Mouse (Mus musculus) lung, embryonic 14.5 days (tissue): ENCODE measurements at regions not wholly inside any gene's neighbourhood (a gene's known extent, or its start where the extent isn't known, plus 50 kb on each side); places are given as distances from the start of the nearest gene placed in this dataset.

Experiments used
- ATAC-seq: fragments of 200-750 bp; cut with Nextera tagmentation; 2 replicates; pipeline ENCODE4 v1.8.0; 2017; ENCODE audit warnings: mild to moderate bottlenecking, moderate TSS enrichment, moderate library complexity; ENCODE audit not compliant: insufficient read depth
- DNase-seq: peaks from one replicate; pipeline ENCODE4 v3.0.0-alpha.2; 2015
- H3K27ac ChIP-seq: fragments of 300-500 bp; sonication (generic); 2 replicates; pipeline ENCODE4 v1.5.1; 2014; ENCODE audit warnings: low read depth, mild to moderate bottlenecking, moderate library complexity
- H3K27me3 ChIP-seq: fragments of 300-500 bp; sonication (generic); 2 replicates; pipeline ENCODE4 v1.6.1; 2014; ENCODE audit warnings: low read length, control low read depth; ENCODE audit not compliant: insufficient read depth
- H3K36me3 ChIP-seq: fragments of 300-500 bp; sonication (generic); 2 replicates; pipeline ENCODE4 v1.6.1; 2014; ENCODE audit warnings: control low read depth; ENCODE audit not compliant: insufficient read depth
- H3K4me1 ChIP-seq: fragments of 300-500 bp; sonication (generic); 2 replicates; pipeline ENCODE4 v1.6.1; 2014; ENCODE audit warnings: antibody characterized with exemption, control low read depth; ENCODE audit not compliant: insufficient read depth
- H3K4me2 ChIP-seq: fragments of 300-500 bp; sonication (generic); 2 replicates; pipeline ENCODE4 v1.6.1; 2014; ENCODE audit warnings: mild to moderate bottlenecking
- H3K4me3 ChIP-seq: fragments of 300-500 bp; sonication (generic); 2 replicates; pipeline ENCODE4 v1.5.1; 2014; ENCODE audit warnings: low read depth, low read length
- H3K9ac ChIP-seq: fragments of 300-500 bp; sonication (generic); 2 replicates; pipeline ENCODE4 v1.6.1; 2014
- H3K9me3 ChIP-seq: fragments of 300-500 bp; sonication (generic); 2 replicates; pipeline ENCODE4 v1.6.1; 2016; ENCODE audit warnings: low read depth, low read length, control low read depth
- CTCF ChIP-seq: IDR thresholded peaks from 2 replicates; pipeline ENCODE4 v1.5.1; 2016; ENCODE audit warnings: antibody characterized with exemption, low read depth
- WGBS: fragments of 180-500 bp; shearing (Covaris S2); extraction: QIAGEN DNeasy Blood & Tissue Kit; methylation state at CpG from one replicate; pipeline ENCODE4 v1.1.7; 2014; 5-methylcytosine and 5-hydroxymethylcytosine counted together

DNA sequence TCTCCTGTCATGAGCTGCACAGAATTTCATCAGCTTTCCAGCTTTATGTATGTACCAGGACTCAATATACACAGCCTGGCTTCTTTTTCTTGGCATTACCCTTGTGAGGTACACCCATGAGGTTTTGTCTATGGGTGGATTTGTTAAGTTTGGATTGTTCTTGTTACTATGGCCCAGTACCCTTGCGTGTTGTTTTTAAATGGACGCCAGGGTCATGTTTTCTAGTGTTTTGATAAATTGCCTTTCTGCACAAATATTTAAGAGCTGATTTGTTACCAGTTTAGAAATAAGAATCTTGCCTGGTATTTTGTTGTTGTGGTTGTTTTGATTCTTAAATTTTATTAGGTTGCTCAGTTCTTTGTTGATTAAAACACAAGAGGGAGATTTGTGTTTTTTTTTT lies 66.4 kb upstream of the Cyp1b1 start:
- Histone ChIP-seq H3K27ac (no peak overlapping the region), H3K4me2 (no peak overlapping the region), H3K4me3 (no peak overlapping the region), H3K4me1 (no peaks in the 10 kb centered on the region), H3K36me3 (no peaks in the 10 kb centered on the region), H3K27me3 (no peaks in the 10 kb centered on the region), H3K9ac (no peak overlapping the region), H3K9me3 (0 out of 2 replicates have a peak, but pooled peaks cover 4% of the 10 kb centered on the region)
- ATAC-seq, result no peak
- no peak for TF ChIP-seq CTCF
- DNase-seq, result no peak
- 76% methylated on average over 2 of the region's 2 CpGs for WGBS

DNA sequence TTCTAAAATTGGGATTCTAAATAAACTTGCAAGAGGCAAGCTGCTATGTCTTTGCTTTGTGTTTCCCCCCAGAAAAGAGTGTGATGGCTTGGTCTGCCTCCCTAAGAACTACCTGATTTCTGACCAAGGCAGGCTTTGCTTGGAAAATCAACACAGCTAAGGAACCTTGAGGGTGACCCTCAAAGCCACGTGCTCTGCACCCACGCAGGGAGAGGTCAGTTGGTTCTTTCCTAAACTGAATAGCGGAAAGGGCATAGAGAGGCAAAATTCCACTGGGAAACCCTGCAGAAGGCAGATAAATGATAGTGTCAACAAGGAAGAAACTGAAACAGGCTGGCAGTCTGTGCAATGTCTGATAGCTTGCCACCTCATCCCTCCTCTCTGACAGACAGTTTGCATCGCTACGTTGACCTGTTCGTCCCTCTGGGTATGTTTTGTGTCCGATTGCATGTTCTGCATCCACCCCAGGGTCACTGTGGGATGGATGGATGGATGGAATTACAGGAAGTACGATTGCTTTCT lies 63.1 kb upstream of the Cyp1b1 start:
- ATAC-seq (no peak), DNase-seq (no peak)
- H3K4me2 ChIP-seq, result no peak overlapping the region
- no peaks in the 10 kb centered on the region for H3K27me3 ChIP-seq
- H3K9me3 ChIP-seq, result 0 out of 2 replicates have a peak, but pooled peaks cover 4% of the 10 kb centered on the region
- no peak overlapping the region for H3K27ac ChIP-seq
- no peaks in the 10 kb centered on the region for H3K4me1 ChIP-seq
- WGBS, result 33% methylated on average over 8 of the region's 8 CpGs
- no peaks in the 10 kb centered on the region for H3K36me3 ChIP-seq
- H3K9ac ChIP-seq, result no peak overlapping the region
- no peak for TF ChIP-seq CTCF
- no peak overlapping the region for H3K4me3 ChIP-seq

DNA sequence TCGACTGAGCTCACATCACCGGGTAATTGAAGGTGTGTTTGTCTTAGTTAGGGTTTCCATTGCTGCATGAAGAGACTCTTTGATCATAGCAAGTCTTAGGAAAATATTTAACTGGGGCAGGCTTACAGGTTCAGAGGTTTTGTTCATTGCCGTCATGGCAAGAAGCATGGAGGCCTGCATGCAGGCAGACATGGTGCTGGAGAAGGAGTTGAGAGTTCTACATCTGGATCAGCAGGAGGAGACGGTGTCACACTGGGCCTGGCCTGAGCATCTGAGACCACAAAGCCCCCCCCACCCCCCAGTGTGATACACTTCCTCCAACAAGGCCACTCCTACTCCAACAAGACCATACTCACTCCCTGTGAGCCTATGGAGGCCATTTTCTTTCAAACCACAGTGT lies 61.3 kb upstream of the Cyp1b1 start:
- no peak for DNase-seq
- 0 out of 2 replicates have a peak, but pooled peaks cover 4% of the 10 kb centered on the region for H3K9me3 ChIP-seq
- no peak overlapping the region for H3K27ac ChIP-seq
- ATAC-seq, result no peak
- H3K4me3 ChIP-seq, result no peak overlapping the region
- no peaks in the 10 kb centered on the region for H3K27me3 ChIP-seq
- H3K36me3 ChIP-seq, result no peaks in the 10 kb centered on the region
- no peak for TF ChIP-seq CTCF
- H3K4me2 ChIP-seq, result no peak overlapping the region
- no peaks in the 10 kb centered on the region for H3K4me1 ChIP-seq
- no peak overlapping the region for H3K9ac ChIP-seq
- WGBS, result 67% methylated on average over 4 of the region's 4 CpGs

DNA sequence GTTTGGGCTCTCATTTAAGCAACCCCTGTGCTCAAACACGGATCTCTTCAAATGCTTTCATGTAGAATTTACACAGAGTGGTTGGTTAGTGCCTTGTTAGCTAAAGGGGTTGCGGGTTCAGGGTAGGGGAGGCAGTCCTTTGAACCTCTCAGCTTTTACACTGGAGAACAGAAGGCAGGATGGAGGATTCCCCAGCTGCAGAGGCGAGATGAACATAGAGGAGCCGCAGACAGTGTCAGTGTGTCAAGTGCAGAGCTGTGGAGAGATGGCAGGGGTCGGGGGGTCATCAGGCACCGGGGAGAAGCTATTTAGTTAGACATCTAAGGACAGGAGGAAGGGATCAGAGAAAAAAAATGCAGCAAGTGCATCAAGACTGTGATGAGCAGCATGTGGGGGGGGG lies 60.4 kb upstream of the Cyp1b1 start:
- no peak for TF ChIP-seq CTCF
- H3K9ac ChIP-seq, result no peak overlapping the region
- no peak for DNase-seq
- no peaks in the 10 kb centered on the region for H3K36me3 ChIP-seq
- 0 out of 2 replicates have a peak, but pooled peaks cover under 1% of the 10 kb centered on the region for H3K9me3 ChIP-seq
- H3K4me1 ChIP-seq, result no peaks in the 10 kb centered on the region
- H3K4me3 ChIP-seq, result no peak overlapping the region
- no peak overlapping the region for H3K27ac ChIP-seq
- no peak overlapping the region for H3K4me2 ChIP-seq
- ATAC-seq, result no peak
- WGBS, result 28% methylated on average over 6 of the region's 6 CpGs
- no peaks in the 10 kb centered on the region for H3K27me3 ChIP-seq

DNA sequence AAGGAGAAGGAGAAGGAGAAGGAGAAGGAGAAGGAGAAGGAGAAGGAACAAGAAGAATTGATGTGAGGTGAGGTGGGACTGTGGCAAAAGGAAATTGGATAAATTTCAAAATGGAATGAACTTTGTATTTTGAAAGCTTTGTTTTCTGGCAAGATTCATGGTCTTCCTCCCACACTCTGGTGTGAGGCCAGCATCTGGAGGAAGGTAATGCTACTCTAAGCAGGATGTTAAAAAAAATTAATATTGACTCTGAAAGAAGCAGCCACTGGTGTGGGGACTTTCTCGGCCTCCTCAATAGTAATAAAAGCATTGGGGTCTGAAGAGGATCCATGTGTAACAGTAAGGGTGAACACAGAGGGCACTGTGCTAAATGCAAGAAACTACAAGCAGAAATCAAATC lies 59.4 kb upstream of the Cyp1b1 start:
- no peaks in the 10 kb centered on the region for H3K36me3 ChIP-seq
- no peak for DNase-seq
- H3K27me3 ChIP-seq, result no peaks in the 10 kb centered on the region
- 57% methylated on average over 1 of the region's 1 CpGs for WGBS
- H3K9me3 ChIP-seq, result no peaks in the 10 kb centered on the region
- H3K27ac ChIP-seq, result no peak overlapping the region
- H3K4me3 ChIP-seq, result no peak overlapping the region
- no peak for TF ChIP-seq CTCF
- no peak overlapping the region for H3K4me2 ChIP-seq
- no peaks in the 10 kb centered on the region for H3K4me1 ChIP-seq
- H3K9ac ChIP-seq, result no peak overlapping the region
- no peak for ATAC-seq

DNA sequence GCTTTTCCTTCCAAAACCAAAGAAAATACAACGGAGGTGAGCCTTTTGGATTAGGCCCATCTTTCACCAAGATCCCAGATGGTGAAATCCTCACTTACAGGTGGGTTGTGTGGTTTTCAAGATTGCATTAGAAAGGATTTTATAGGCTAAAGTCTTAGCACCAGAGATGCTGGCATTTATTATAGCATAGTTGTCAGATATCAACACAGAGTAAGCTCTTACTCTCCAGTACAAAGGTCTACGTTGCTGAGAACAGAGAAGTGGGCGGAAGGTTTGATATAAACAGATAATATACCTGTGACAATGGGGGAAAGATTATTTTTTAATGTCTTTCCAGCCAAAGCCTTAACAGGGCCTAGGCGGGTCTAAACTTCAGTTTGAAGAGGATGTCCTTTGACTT lies 57.4 kb upstream of the Cyp1b1 start:
- Histone ChIP-seq H3K4me1 (no peaks in the 10 kb centered on the region), H3K27me3 (no peaks in the 10 kb centered on the region), H3K4me3 (no peak overlapping the region), H3K27ac (no peak overlapping the region), H3K4me2 (no peak overlapping the region), H3K36me3 (no peaks in the 10 kb centered on the region), H3K9ac (no peak overlapping the region), H3K9me3 (no peaks in the 10 kb centered on the region)
- TF ChIP-seq CTCF, result no peak
- DNase-seq (no peak), ATAC-seq (no peak)
- 71% methylated on average over 4 of the region's 4 CpGs for WGBS

DNA sequence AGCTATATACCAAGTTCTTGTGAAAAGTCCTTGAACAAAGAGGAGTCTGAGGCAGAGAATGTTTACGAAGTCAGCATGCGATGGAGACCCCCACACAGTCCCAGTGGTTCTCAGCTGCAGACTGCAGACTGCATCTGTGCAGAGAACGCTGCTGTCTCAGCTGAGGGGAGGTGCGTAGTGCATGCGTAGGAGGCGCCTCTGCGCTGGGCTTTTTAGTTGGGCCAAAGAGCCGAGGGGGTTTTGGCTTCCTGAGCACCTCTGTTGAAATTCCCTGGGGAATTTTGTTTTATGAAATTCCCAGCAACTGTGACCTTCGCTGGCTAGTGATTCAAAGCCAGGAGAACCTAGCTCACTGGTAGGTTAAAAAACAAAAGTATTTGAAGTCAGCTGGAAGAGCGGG lies 56.9 kb upstream of the Cyp1b1 start:
- TF ChIP-seq CTCF, result no peak
- H3K4me2 ChIP-seq, result peak overlapping the region; percentile 7; the same call in 1 of the 2 replicates
- peak; percentile 43 for DNase-seq
- H3K4me1 ChIP-seq, result no peaks in the 10 kb centered on the region
- H3K36me3 ChIP-seq, result no peaks in the 10 kb centered on the region
- no peaks in the 10 kb centered on the region for H3K9me3 ChIP-seq
- no peak overlapping the region for H3K27ac ChIP-seq
- H3K4me3 ChIP-seq, result no peak overlapping the region
- no peaks in the 10 kb centered on the region for H3K27me3 ChIP-seq
- no peak; the same call in 1 of the 2 replicates for ATAC-seq
- 30% methylated on average over 10 of the region's 10 CpGs for WGBS
- no peak overlapping the region for H3K9ac ChIP-seq

DNA sequence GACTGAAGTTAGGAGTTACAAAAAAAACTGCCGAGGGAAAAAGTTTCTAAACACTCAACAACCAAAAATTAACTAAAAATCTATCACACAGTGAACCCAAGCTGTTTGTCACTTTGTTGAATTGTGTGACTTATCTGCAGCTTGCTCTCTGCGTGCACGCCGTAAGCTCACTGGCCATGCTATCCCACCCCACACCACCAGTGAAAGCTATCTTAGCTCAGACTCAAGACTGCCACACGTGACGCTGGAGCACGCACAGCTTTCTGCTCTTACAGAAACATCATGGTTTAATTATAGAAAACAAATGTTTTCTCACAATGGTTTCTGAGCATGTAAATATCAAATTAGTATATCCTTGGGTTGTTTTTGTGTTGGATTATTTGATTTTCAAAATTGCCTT lies 56.0 kb upstream of the Cyp1b1 start:
- Histone ChIP-seq H3K9me3 (no peaks in the 10 kb centered on the region), H3K4me2 (no peak overlapping the region), H3K4me1 (no peaks in the 10 kb centered on the region), H3K36me3 (no peaks in the 10 kb centered on the region), H3K27me3 (no peaks in the 10 kb centered on the region), H3K4me3 (no peak overlapping the region), H3K9ac (no peak overlapping the region), H3K27ac (no peak overlapping the region)
- TF ChIP-seq CTCF, result no peak
- no peak for DNase-seq
- WGBS, result 60% methylated on average over 7 of the region's 7 CpGs
- ATAC-seq, result no peak
